Mouse (Mus musculus) limb, embryonic 12.5 days (tissue): Measurements from ENCODE around the gene Spats2l. TPM values are rescaled to one million over a fixed set of nuclear protein-coding genes. Genes with fewer than 3 reads are reported as not detected.

Experiments
- ATAC-seq: fragments of 200-750 bp; cut with Nextera tagmentation; 2 replicates; pipeline ENCODE4 v1.8.0; 2017; ENCODE audit warnings: low read depth, moderate TSS enrichment; ENCODE audit not compliant: insufficient number of reproducible peaks, insufficient read depth, low FRiP score, low TSS enrichment
- H3K27ac ChIP-seq: fragments of 300-500 bp; sonication (generic); 2 replicates; pipeline ENCODE4 v1.5.1; 2016; ENCODE audit warnings: mild to moderate bottlenecking, moderate library complexity
- H3K27me3 ChIP-seq: fragments of 300-500 bp; sonication (generic); 2 replicates; pipeline ENCODE4 v1.6.1; 2016; ENCODE audit warnings: mild to moderate bottlenecking, moderate library complexity
- H3K36me3 ChIP-seq: fragments of 300-500 bp; sonication (generic); 2 replicates; pipeline ENCODE4 v1.6.1; 2016; ENCODE audit warnings: mild to moderate bottlenecking, moderate library complexity
- H3K4me1 ChIP-seq: fragments of 300-500 bp; sonication (generic); replicated peaks from 2 replicates; pipeline ENCODE4 v1.6.1; 2016
- H3K4me2 ChIP-seq: fragments of 300-500 bp; sonication (generic); 2 replicates; pipeline ENCODE4 v1.6.1; 2016; ENCODE audit warnings: mild to moderate bottlenecking, moderate library complexity
- H3K4me3 ChIP-seq: fragments of 300-500 bp; sonication (generic); replicated peaks from 2 replicates; pipeline ENCODE4 v1.5.1; 2016; ENCODE audit warnings: mild to moderate bottlenecking
- H3K9ac ChIP-seq: fragments of 300-500 bp; sonication (generic); replicated peaks from 2 replicates; pipeline ENCODE4 v1.6.1; 2016; ENCODE audit warnings: mild to moderate bottlenecking, moderate library complexity
- H3K9me3 ChIP-seq: fragments of 300-500 bp; sonication (generic); 2 replicates; pipeline ENCODE4 v1.6.1; 2016; ENCODE audit warnings: mild to moderate bottlenecking, moderate library complexity
- WGBS: fragments of 180-500 bp; shearing (Covaris S2); methylation state at CpG from one replicate; pipeline ENCODE4 v1.1.7; 2016; 5-methylcytosine and 5-hydroxymethylcytosine counted together
- polyA plus RNA-seq: library from polyadenylated mRNA; unstranded; fragments of >200 nt; fragmentation: Nextera tagmentation; extraction: Ambion mirVana; gene quantifications from 2 replicates; pipeline ENCODE4 v1.2.1, GENCODE M21; 2016

Gene Spats2l
- 85.1 and 88.4 TPM in 2 replicates for polyA plus RNA-seq

- under 1% methylated on average over 22 of the region's 22 CpGs for WGBS
- ATAC-seq: peak; percentile 71
- no peaks in the 10 kb centered on the region for H3K4me1 ChIP-seq
- H3K4me3 ChIP-seq: peak within 1 kb of the TSS; percentile 83
- no peaks in the 10 kb centered on the region for H3K27me3 ChIP-seq
- H3K27ac ChIP-seq: peak within 1 kb of the TSS; percentile 97
- H3K9me3 ChIP-seq: no peaks in the 10 kb centered on the region
- peak within 1 kb of the TSS; percentile 75 for H3K4me2 ChIP-seq
- peak within 1 kb of the TSS; percentile 95 for H3K9ac ChIP-seq
- no peaks in the 10 kb centered on the region for H3K36me3 ChIP-seq
Observed at GRCm38 (mm10) chr1:57774001-57774667, at the start of gene Spats2l. Gene Spats2l, plus strand, starts transcription at chr1:57774162.

GRCm38 (mm10) chr1:57725268-57725667 lies 48.7 kb upstream of the Spats2l start:
- H3K9me3 ChIP-seq: no peaks in the 10 kb centered on the region
- no peak overlapping the region for H3K4me3 ChIP-seq
- H3K4me2 ChIP-seq: no peak overlapping the region
- no peaks in the 10 kb centered on the region for H3K36me3 ChIP-seq
- ATAC-seq: no peak
- H3K9ac ChIP-seq: no peak overlapping the region
- no peak overlapping the region for H3K27ac ChIP-seq
- H3K27me3 ChIP-seq: no peaks in the 10 kb centered on the region
- WGBS: 93% methylated on average over 5 of the region's 5 CpGs
- H3K4me1 ChIP-seq: no peaks in the 10 kb centered on the region

GRCm38 (mm10) chr1:57735877-57736276 lies 38.1 kb upstream of the Spats2l start:
- Histone ChIP-seq H3K27me3 (no peaks in the 10 kb centered on the region), H3K9me3 (no peaks in the 10 kb centered on the region), H3K4me1 (no peaks in the 10 kb centered on the region), H3K27ac (no peak overlapping the region), H3K36me3 (no peaks in the 10 kb centered on the region), H3K4me2 (no peak overlapping the region), H3K4me3 (no peak overlapping the region), H3K9ac (no peak overlapping the region)
- ATAC-seq: no peak
- WGBS: 55% methylated on average over 4 of the region's 4 CpGs

- Histone ChIP-seq H3K9ac (no peak overlapping the region), H3K27ac (no peak overlapping the region), H3K9me3 (no peaks in the 10 kb centered on the region), H3K27me3 (no peaks in the 10 kb centered on the region), H3K4me1 (0 out of 2 replicates have a peak, but pooled peaks cover 4% of the 10 kb centered on the region), H3K4me3 (no peak overlapping the region), H3K4me2 (no peak overlapping the region), H3K36me3 (no peaks in the 10 kb centered on the region)
- no peak for ATAC-seq
- WGBS: 84% methylated on average over 8 of the region's 8 CpGs
Observed at GRCm38 (mm10) chr1:57741740-57742139, 32.2 kb upstream of the Spats2l start.

- H3K9me3 ChIP-seq: no peaks in the 10 kb centered on the region
- H3K4me3 ChIP-seq: no peak overlapping the region
- 81% methylated on average over 2 of the region's 2 CpGs for WGBS
Observed at GRCm38 (mm10) chr1:57742266-57742665, 31.7 kb upstream of the Spats2l start.

DNA sequence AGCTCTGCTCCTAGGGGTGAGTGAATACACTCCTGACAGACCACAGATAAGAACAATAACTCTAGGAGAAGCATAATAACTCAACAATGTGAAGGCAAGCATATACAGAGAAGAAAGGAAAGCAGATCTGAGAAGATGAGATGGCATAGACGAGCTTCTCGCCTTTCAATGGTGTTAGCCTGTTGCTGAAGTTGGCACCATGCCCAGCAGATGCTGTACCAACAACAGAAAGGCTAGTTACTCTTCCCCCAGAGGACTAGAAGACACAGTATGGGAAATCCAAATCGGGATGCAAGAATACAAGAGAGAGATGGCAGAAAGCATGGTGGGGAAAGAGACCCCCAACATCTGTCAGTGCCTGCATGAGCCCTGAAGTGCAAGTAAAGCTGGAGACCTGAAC lies 22.2 kb upstream of the Spats2l start:
- 76% methylated on average over 3 of the region's 3 CpGs for WGBS
- no peaks in the 10 kb centered on the region for H3K4me1 ChIP-seq
- no peak overlapping the region for H3K4me2 ChIP-seq
- no peaks in the 10 kb centered on the region for H3K9me3 ChIP-seq
- H3K27ac ChIP-seq: no peak overlapping the region
- no peaks in the 10 kb centered on the region for H3K27me3 ChIP-seq
- H3K36me3 ChIP-seq: no peaks in the 10 kb centered on the region
- H3K9ac ChIP-seq: no peak overlapping the region
- no peak overlapping the region for H3K4me3 ChIP-seq
- no peak for ATAC-seq

More at GRCm38 (mm10) chr1:57742266-57742665, 31.7 kb upstream of the Spats2l start:
- Histone ChIP-seq H3K27me3 (no peaks in the 10 kb centered on the region), H3K27ac (no peak overlapping the region), H3K36me3 (no peaks in the 10 kb centered on the region), H3K4me1 (0 out of 2 replicates have a peak, but pooled peaks cover 4% of the 10 kb centered on the region), H3K9ac (no peak overlapping the region), H3K4me2 (no peak overlapping the region)
- no peak for ATAC-seq

GRCm38 (mm10) chr1:57766396-57766795 lies 7.6 kb upstream of the Spats2l start:
- 89% methylated on average over 7 of the region's 7 CpGs for WGBS
- no peak for ATAC-seq

DNA sequence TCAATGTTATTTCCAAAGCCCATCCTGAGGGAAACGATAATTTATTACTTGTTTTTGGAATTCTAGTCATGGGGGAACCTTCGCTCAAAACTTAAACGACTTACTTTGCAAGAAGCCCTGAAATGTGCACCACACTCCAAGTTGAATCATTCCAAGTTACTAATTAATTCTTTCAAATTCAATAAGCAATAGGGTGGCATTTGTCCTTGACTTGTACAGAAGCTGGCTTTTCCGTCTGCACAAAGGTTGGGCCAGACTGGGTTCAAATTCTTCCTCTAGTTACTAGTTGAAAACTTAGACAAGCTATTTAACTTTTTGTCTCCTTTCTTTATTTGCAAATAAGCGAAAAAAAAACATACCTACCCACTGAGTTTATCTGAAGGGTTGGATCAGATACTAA lies 636 bp upstream of the Spats2l start:
- Histone ChIP-seq H3K4me3 (no peak overlapping the region), H3K4me2 (peak overlapping the region; percentile 75; the same call in 1 of the 2 replicates), H3K36me3 (no peaks in the 10 kb centered on the region), H3K27me3 (no peaks in the 10 kb centered on the region), H3K4me1 (no peaks in the 10 kb centered on the region), H3K9ac (no peak overlapping the region), H3K9me3 (no peaks in the 10 kb centered on the region), H3K27ac (no peak overlapping the region)
- no peak for ATAC-seq
- 82% methylated on average over 5 of the region's 5 CpGs for WGBS

More at GRCm38 (mm10) chr1:57766396-57766795, 7.6 kb upstream of the Spats2l start:
- H3K36me3 ChIP-seq: no peaks in the 10 kb centered on the region
- H3K4me3 ChIP-seq: no peak overlapping the region
- no peaks in the 10 kb centered on the region for H3K4me1 ChIP-seq
- H3K9ac ChIP-seq: no peak overlapping the region
- H3K9me3 ChIP-seq: no peaks in the 10 kb centered on the region
- no peaks in the 10 kb centered on the region for H3K27me3 ChIP-seq
- no peak overlapping the region for H3K27ac ChIP-seq
- H3K4me2 ChIP-seq: no peak overlapping the region

DNA sequence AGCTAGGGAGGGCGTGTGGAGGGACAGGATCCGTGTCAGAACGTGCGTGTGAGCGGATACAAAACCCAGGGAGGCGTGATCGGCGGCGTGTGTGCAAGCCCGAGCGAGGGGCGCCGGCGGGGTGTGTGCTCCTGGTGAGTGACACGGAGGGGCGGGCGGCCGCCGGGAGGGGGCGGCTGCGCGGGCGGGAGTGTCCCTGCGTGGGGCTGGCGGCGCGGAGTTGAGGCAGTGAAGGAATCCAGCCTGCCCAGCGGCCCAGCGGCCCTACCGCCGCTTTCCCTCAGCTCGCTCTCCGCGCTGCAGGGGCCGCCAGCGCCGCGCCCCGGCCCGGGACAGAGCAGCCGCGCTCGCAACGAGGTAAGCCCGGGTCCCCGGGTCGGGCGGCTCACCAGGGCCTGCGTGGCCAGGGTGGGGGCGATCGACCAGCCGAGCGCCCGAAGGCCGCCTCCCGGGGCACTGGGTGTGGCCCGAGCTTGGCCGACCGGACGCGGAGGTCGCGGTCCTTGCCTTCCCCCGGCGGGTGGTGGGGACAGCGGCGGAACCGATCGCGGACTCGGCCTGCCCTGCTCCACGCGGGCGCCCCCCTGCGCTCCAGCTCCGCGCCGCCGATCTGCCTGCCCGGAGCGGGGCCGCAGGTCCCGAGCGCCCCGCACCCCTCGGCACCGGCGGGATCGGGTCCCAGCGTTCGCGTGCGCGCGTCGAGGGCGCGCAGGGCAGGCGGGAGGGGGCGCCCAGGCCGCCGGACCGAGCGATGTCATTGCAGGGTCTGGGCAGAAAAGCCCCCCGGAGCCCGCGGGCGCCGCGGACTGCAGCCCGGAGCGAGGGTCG lies 920 bp downstream of the Spats2l start:
- ATAC-seq: peak; percentile 82
- Histone ChIP-seq H3K4me3 (peak overlapping the region; percentile 83), H3K4me1 (peaks cover 2% of the 10 kb centered on the region; the same call in 1 of the 2 replicates), H3K27me3 (no peaks in the 10 kb centered on the region), H3K9me3 (no peaks in the 10 kb centered on the region), H3K27ac (peak overlapping the region; percentile 97), H3K9ac (peak overlapping the region; percentile 95), H3K36me3 (no peaks in the 10 kb centered on the region), H3K4me2 (peak overlapping the region; percentile 75)
- under 1% methylated on average over 92 of the region's 113 CpGs for WGBS

DNA sequence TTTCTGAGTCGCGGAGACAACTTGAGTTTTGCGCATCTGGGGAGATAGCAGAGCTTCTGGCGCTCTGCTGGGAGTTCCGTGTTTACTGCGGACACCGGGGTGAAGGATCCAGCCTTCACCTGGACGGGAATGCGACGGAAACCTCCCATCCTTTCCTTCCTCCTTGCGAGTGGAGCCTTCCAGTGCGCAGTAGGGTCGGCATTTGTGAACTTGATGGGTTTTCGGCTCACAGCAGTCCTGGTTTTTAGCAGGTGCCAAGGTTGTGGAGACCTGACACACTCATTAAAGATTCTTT lies 1.5 kb downstream of the Spats2l start:
- Histone ChIP-seq H3K27me3 (no peaks in the 10 kb centered on the region), H3K36me3 (no peaks in the 10 kb centered on the region), H3K4me1 (peaks cover 3% of the 10 kb centered on the region; the same call in 1 of the 2 replicates), H3K4me2 (peak overlapping the region; percentile 75), H3K27ac (peak overlapping the region; percentile 97), H3K9me3 (no peaks in the 10 kb centered on the region), H3K9ac (peak overlapping the region; percentile 95), H3K4me3 (peak overlapping the region; percentile 83)
- no peak for ATAC-seq
- 0% methylated on average over 14 of the region's 14 CpGs for WGBS

GRCm38 (mm10) chr1:57776671-57777281 lies 2.8 kb downstream of the Spats2l start:
- no peak overlapping the region for H3K4me3 ChIP-seq
- peaks cover 5% of the 10 kb centered on the region; the same call in 1 of the 2 replicates for H3K4me1 ChIP-seq
- no peaks in the 10 kb centered on the region for H3K27me3 ChIP-seq
- no peak overlapping the region for H3K9ac ChIP-seq
- H3K4me2 ChIP-seq: peak overlapping the region; percentile 75; the same call in 1 of the 2 replicates
- no peaks in the 10 kb centered on the region for H3K9me3 ChIP-seq
- WGBS: 42% methylated on average over 5 of the region's 5 CpGs
- H3K36me3 ChIP-seq: no peaks in the 10 kb centered on the region
- no peak overlapping the region for H3K27ac ChIP-seq
- ATAC-seq: no peak
